Mouse (Mus musculus) A20 (cell line): Measurements from ENCODE around the gene Xpnpep2.

Experiments used
- DNase-seq: peaks from one replicate; pipeline ENCODE4 v3.0.0-alpha.2; 2011; ENCODE audit warnings: low read depth, low spot score

The Xpnpep2 gene

DNA sequence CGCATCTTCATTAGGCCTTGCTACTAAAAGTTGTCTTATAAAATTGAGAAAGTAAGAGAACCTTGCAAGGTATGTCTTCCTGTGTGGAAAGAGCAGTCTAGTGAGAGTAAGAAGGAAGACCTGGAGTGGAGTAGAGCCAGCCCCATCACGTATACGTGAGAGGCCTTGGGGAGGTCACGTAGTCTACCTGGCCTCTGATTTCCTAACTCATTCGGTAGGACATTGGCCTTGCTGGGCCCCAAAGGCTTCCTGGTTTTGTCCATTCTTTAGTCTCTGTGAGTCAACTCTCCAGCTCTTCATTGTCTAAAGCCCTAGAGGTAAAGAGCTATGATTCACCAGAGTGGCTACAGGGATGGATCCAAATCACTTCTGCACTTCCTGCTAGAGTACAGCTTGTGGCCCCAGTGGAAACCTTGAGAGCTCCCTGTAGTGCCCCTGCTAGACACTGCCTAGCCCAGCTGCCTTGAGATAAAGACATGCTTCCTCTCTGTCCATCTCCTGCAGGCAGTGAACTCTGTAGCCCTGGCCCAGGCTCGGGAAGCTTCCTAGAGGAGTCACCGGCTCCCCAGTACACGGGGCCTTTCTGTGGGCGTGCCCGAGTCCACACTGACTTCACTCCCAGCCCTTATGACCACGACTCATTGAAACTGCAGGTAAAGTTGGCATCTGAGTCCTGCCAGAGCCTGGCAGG lies 49.8 kb downstream of the Xpnpep2 start:
- no peak for DNase-seq

GRCm38 (mm10) chrX:48169892-48170291 lies 61.4 kb downstream of the Xpnpep2 start:
- no peak for DNase-seq

GRCm38 (mm10) chrX:48170368-48170767 lies 61.8 kb downstream of the Xpnpep2 start:
- no peak for DNase-seq

DNA sequence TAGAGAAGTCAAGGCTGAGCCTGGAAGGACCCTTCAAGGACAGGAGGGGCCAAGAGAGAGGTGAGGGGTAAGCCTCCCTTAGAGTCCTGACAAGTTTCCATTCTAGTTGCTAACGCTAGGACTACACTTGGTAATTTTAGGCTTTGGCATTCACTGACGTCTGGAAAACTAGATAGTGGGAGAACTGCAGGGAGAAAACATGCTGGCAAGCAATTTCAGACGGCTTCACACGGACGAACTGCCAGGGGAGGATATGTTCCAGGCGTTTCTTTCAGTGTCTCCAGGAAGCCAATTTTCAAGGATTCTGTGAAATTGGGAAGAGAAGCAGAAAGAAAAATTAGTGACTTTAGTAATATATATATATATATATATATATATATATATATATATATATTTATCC lies 73.3 kb downstream of the Xpnpep2 start:
- no peak for DNase-seq

DNA sequence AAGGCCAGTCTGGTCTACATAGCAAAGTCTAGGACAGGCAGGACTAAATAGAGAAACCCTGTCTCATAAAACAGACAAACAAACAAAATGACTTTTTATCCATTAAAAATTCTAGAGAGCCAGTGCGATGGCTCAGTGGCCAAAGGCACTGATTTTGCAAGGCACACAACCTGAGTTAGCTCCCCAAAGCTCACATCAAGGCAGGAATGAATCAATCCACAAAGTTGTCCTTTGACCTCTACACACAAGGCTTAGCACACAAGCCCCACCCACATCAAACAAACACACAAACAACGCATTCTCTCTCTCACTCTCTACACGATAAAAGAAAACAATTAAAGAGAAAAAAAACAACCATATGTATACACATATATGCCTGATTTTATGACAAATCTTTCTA lies 76.2 kb downstream of the Xpnpep2 start:
- DNase-seq, result no peak
